Mouse (Mus musculus): ENCODE results near the gene Dus1l. TPM values are rescaled to one million over a fixed set of nuclear protein-coding genes. Genes with fewer than 3 reads are reported as not detected.

Gene Dus1l
- polyA plus RNA-seq (2017; shearing (Covaris generic)) = 83.8 TPM

GRCm38 (mm10) chr11:120795756-120796613, at the start of gene Dus1l:
Dus1l (minus strand) TSS chr11:120796403.

DNA sequence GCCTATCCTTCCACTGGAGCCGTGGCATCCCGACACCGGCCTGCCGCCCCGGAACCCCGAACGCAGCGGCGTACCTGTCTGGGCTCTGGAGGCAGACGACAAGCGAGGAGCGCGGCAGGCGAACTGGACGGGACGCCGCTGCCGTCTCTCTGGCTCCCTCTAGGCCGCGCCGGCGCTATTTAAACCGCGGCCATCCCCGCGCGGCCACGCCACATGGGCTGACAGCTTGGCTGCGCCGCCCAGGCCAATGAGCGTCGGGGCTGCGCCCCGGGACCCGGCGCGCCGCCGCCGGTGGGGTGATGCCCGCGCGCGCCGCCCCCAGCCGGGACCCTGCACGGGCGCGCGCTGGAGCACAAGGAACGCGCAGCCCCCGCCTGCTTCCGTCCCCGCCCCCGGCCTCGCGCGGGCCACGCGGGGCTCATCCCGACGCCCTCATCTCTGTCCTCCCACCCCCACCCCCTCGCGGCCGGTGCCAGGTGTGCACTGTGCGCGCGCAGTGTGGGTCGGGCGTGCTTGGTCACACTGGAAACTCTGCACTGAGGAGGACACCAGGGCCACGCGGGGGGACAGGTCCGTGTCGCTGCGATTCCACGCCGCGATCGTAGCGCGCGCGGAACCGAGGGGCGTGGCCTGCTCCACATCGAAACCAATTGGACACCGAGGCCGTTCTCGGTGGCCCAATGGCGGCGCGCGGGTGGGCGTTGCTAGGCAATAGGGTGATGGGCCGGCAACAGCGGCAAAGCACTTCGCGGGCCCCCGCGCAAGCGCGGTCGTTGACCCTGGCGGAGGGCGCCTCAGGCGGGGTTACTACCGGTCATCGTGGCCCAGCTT, 28.0 kb upstream of the Dus1l start, which contains the start of gene Fasn:
Gene Fasn, minus strand, starts transcription at position 592 of the 831 bp plus-strand sequence.

DNA sequence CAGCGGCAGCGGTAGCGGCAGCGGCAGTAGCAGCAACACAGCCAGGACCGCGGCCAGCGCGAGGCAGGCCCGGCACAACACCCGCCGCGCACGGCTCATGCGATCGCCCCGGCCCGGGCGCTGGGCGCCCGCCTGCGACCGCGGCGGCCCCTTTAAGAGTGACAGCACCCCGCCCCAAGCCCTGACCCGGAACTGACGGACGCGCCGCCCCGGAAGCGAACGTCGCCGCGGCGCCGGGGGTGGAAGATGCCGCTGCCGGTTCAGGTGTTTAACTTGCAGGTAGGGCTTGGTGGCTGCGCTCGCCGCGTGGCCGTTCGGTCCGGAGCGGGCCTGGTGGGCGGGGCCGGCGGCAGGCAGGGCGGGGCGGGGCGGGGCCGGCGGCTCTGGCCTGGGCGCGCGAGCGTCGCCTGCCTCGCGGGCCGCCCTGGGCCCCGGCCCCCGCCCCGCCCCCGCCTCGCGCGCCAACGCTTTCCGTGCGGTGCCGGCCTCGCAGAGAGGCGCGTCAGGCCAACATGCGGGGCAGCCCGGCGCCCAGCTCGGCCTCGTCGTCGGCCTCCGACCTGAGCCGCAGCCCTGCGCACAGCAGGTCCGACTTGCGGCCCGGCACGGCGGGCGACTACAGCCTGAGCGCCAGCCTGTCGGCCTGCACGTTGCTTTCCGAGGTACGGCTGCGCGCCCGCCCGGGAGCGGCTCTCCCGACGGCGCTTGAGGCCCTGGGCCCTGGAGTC, 12.0 kb downstream of the Dus1l start, which contains the start of the genes Rfng and Gps1:
Gene Rfng, minus strand, starts transcription at position 144 of the 728 bp plus-strand sequence.
Gene Gps1, plus strand, starts transcription at position 209 of the 728 bp plus-strand sequence.

GRCm38 (mm10) chr11:120762672-120763041, 33.5 kb downstream of the Dus1l start, which contains the start of gene Hmga1b:
Hmga1b (plus strand) TSS chr11:120762794.

Other genes with a start within 250 kb of the Dus1l start
- gene Mcrip1, start 246.7 kb downstream of the Dus1l start, polyA plus RNA-seq (2017; shearing (Covaris generic)) = 144 TPM
- not detected for gene Ppp1r27, start 245.3 kb downstream of the Dus1l start, polyA plus RNA-seq (2017; shearing (Covaris generic))
- gene P4hb, start 223.2 kb downstream of the Dus1l start, polyA plus RNA-seq (2017; shearing (Covaris generic)) = 244 TPM
- gene Arhgdia, start 214.8 kb downstream of the Dus1l start, polyA plus RNA-seq (2017; shearing (Covaris generic)) = 800 TPM
- 327 TPM for gene Alyref, start 198.0 kb downstream of the Dus1l start, polyA plus RNA-seq (2017; shearing (Covaris generic))
- gene Anapc11, start 198.0 kb downstream of the Dus1l start, polyA plus RNA-seq (2017; shearing (Covaris generic)) = 115 TPM
- 1.2 TPM for gene Npb, start 187.9 kb downstream of the Dus1l start, polyA plus RNA-seq (2017; shearing (Covaris generic))
- gene Pcyt2, start 178.5 kb downstream of the Dus1l start, polyA plus RNA-seq (2017; shearing (Covaris generic)) = 159 TPM
- gene Sirt7, start 171.2 kb downstream of the Dus1l start, polyA plus RNA-seq (2017; shearing (Covaris generic)) = 300 TPM
- 17.6 TPM for gene Mafg, start 162.8 kb downstream of the Dus1l start, polyA plus RNA-seq (2017; shearing (Covaris generic))
- gene Pycr1, start 152.6 kb downstream of the Dus1l start, polyA plus RNA-seq (2017; shearing (Covaris generic)) = 1.2 TPM
- gene Myadml2, start 148.2 kb downstream of the Dus1l start, polyA plus RNA-seq (2017; shearing (Covaris generic)) = 0.41 TPM
- gene Notum, start 135.2 kb downstream of the Dus1l start, polyA plus RNA-seq (2017; shearing (Covaris generic)) = not detected
- 178 TPM for gene Aspscr1, start 123.4 kb downstream of the Dus1l start, polyA plus RNA-seq (2017; shearing (Covaris generic))
- 114 TPM for gene Cenpx, start 82.7 kb downstream of the Dus1l start, polyA plus RNA-seq (2017; shearing (Covaris generic))
- gene Lrrc45, start 82.5 kb downstream of the Dus1l start, polyA plus RNA-seq (2017; shearing (Covaris generic)) = 67.6 TPM
- 1.8 TPM for gene Rac3, start 74.9 kb downstream of the Dus1l start, polyA plus RNA-seq (2017; shearing (Covaris generic))
- gene Dcxr, start 69.1 kb downstream of the Dus1l start, polyA plus RNA-seq (2017; shearing (Covaris generic)) = 14.3 TPM
- gene Cbr2, start 64.3 kb downstream of the Dus1l start, polyA plus RNA-seq (2017; shearing (Covaris generic)) = 0.59 TPM
- 29.4 TPM for gene Hmga1b, start 33.6 kb downstream of the Dus1l start, polyA plus RNA-seq (2017; shearing (Covaris generic))
- gene Rfng, start 12.2 kb downstream of the Dus1l start, polyA plus RNA-seq (2017; shearing (Covaris generic)) = 39.3 TPM
- 159 TPM for gene Gps1, start 12.1 kb downstream of the Dus1l start, polyA plus RNA-seq (2017; shearing (Covaris generic))
- gene Fasn, start 28.1 kb upstream of the Dus1l start, polyA plus RNA-seq (2017; shearing (Covaris generic)) = 45.8 TPM
- gene Ccdc57, start 136.5 kb upstream of the Dus1l start, polyA plus RNA-seq (2017; shearing (Covaris generic)) = 0.85 TPM
- gene Slc16a3, start 152.1 kb upstream of the Dus1l start, polyA plus RNA-seq (2017; shearing (Covaris generic)) = 11.1 TPM
- 161 TPM for gene Csnk1d, start 194.9 kb upstream of the Dus1l start, polyA plus RNA-seq (2017; shearing (Covaris generic))
- gene Cd7, start 243.0 kb upstream of the Dus1l start, polyA plus RNA-seq (2017; shearing (Covaris generic)) = 76.1 TPM